Mouse (Mus musculus): ENCODE results near the gene Tubd1. TPM values are rescaled to one million over a fixed set of nuclear protein-coding genes. Genes with fewer than 3 reads are reported as not detected.

Gene Tubd1
- polyA plus RNA-seq, 1 experiment from 2014 or later: 10.8 TPM

GRCm38 (mm10) chr11:86614607-86615006, 69.8 kb downstream of the Tubd1 start:
- Histone ChIP-seq H3K9me3 (replicated peaks) (no peaks in the 10 kb centered on the region), H3K4me3 (no peak overlapping the region), H3K4me1 (no peaks in the 10 kb centered on the region), H3K27ac (no peak overlapping the region), H3K27me3 (ENCODE audit: low read depth, poor library complexity, severe bottlenecking) (no peaks in the 10 kb centered on the region), H3K36me3 (0 out of 2 replicates have a peak, but pooled peaks cover 7% of the 10 kb centered on the region)
- 91% methylated on average over 5 of the region's 5 CpGs for WGBS
- no peak for DNase-seq (ENCODE audit: low spot score)

MicroRNAs encoded within 50 kb of the gene (microRNA counts, 519-probe panel; counts per million panel counts)
- 2,965 counts per million, percentile 74 among the panel's probes with 10 or more counts for microRNA mmu-miR-21

Small RNA genes lying within 50 kb of the gene (microRNA-seq; reads per million reads assigned to microRNA genes)
- gene Mir21a: 3,929 reads per million, percentile 89 among the genes with 10 or more reads in this experiment

Other genes starting within 250 kb of the Tubd1 start
- gene Med13, start 187.4 kb upstream of the Tubd1 start, polyA plus RNA-seq (2016; fragmentation: Nextera tagmentation; extraction: Ambion mirVana): 6.6 and 8.8 TPM in 2 replicates
- 24.2 and 29.7 TPM in 2 replicates for gene Rnft1, start 60.3 kb upstream of the Tubd1 start, polyA plus RNA-seq (2016; fragmentation: Nextera tagmentation; extraction: Ambion mirVana)
- 47.3 and 64.3 TPM in 2 replicates for gene Rps6kb1, start 186 bp upstream of the Tubd1 start, polyA plus RNA-seq (2016; fragmentation: Nextera tagmentation; extraction: Ambion mirVana)
- gene Vmp1, start 138.8 kb downstream of the Tubd1 start, polyA plus RNA-seq (2016; fragmentation: Nextera tagmentation; extraction: Ambion mirVana): 88.6 and 97.9 TPM in 2 replicates
- gene Ptrh2, start 139.0 kb downstream of the Tubd1 start, polyA plus RNA-seq (2016; fragmentation: Nextera tagmentation; extraction: Ambion mirVana): 45.6 and 45.9 TPM in 2 replicates
- gene Cltc, start 212.6 kb downstream of the Tubd1 start, polyA plus RNA-seq (2016; fragmentation: Nextera tagmentation; extraction: Ambion mirVana): 107 and 127 TPM in 2 replicates

All from limb, embryonic 10.5 days (tissue).